Mouse (Mus musculus) liver, embryonic 12.5 days (tissue): ENCODE measurements at regions not wholly inside any gene's neighbourhood (a gene's known extent, or its start where the extent isn't known, plus 50 kb on each side); places are given as distances from the start of the nearest gene placed in this dataset.

ENCODE experiments used
- ATAC-seq: fragments of 200-750 bp; cut with Nextera tagmentation; 2 replicates; pipeline ENCODE4 v1.8.0; 2017; ENCODE audit warnings: moderate number of reproducible peaks, mild to moderate bottlenecking, moderate library complexity
- H3K27ac ChIP-seq: fragments of 300-500 bp; sonication (generic); 2 replicates; pipeline ENCODE4 v1.5.1; 2016; ENCODE audit warnings: mild to moderate bottlenecking
- H3K27me3 ChIP-seq: fragments of 300-500 bp; sonication (generic); replicated peaks from 2 replicates; pipeline ENCODE4 v1.6.1; 2016; ENCODE audit warnings: mild to moderate bottlenecking, moderate library complexity
- H3K36me3 ChIP-seq: fragments of 300-500 bp; sonication (generic); 2 replicates; pipeline ENCODE4 v1.6.1; 2016; ENCODE audit warnings: mild to moderate bottlenecking, moderate library complexity
- H3K4me1 ChIP-seq: fragments of 300-500 bp; sonication (generic); 2 replicates; pipeline ENCODE4 v1.6.1; 2016
- H3K4me2 ChIP-seq: fragments of 300-500 bp; sonication (generic); 2 replicates; pipeline ENCODE4 v1.6.1; 2016; ENCODE audit warnings: mild to moderate bottlenecking, moderate library complexity
- H3K4me3 ChIP-seq: fragments of 300-500 bp; sonication (generic); 2 replicates; pipeline ENCODE4 v1.5.1; 2016; ENCODE audit warnings: mild to moderate bottlenecking, moderate library complexity
- H3K9ac ChIP-seq: fragments of 300-500 bp; sonication (generic); 2 replicates; pipeline ENCODE4 v1.6.1; 2016; ENCODE audit warnings: mild to moderate bottlenecking, moderate library complexity
- H3K9me3 ChIP-seq: fragments of 300-500 bp; sonication (generic); replicated peaks from 2 replicates; pipeline ENCODE4 v1.6.1; 2016; ENCODE audit warnings: mild to moderate bottlenecking, moderate library complexity
- WGBS: fragments of 180-500 bp; shearing (Covaris S2); methylation state at CpG from one replicate; pipeline ENCODE4 v1.1.7; 2016; ENCODE audit not compliant: insufficient replicate concordance; 5-methylcytosine and 5-hydroxymethylcytosine counted together

GRCm38 (mm10) chr7:71648314-71648713 lies 297.0 kb upstream of the Gm10295 start:
- Histone ChIP-seq H3K9me3 (no peaks in the 10 kb centered on the region), H3K9ac (no peak overlapping the region), H3K27ac (no peak overlapping the region), H3K4me1 (no peaks in the 10 kb centered on the region), H3K4me3 (no peak overlapping the region), H3K36me3 (no peaks in the 10 kb centered on the region), H3K27me3 (no peaks in the 10 kb centered on the region), H3K4me2 (no peak overlapping the region)
- 78% methylated on average over 6 of the region's 6 CpGs for WGBS
- ATAC-seq = no peak

GRCm38 (mm10) chr7:71646944-71647343 lies 295.7 kb upstream of the Gm10295 start:
- H3K4me1 ChIP-seq = no peaks in the 10 kb centered on the region
- no peak overlapping the region for H3K27ac ChIP-seq
- H3K4me3 ChIP-seq = no peak overlapping the region
- H3K9ac ChIP-seq = no peak overlapping the region
- no peaks in the 10 kb centered on the region for H3K36me3 ChIP-seq
- H3K4me2 ChIP-seq = no peak overlapping the region
- WGBS = 36% methylated on average over 3 of the region's 3 CpGs
- H3K9me3 ChIP-seq = no peaks in the 10 kb centered on the region
- no peaks in the 10 kb centered on the region for H3K27me3 ChIP-seq
- ATAC-seq = no peak

GRCm38 (mm10) chr7:71623048-71623447 lies 271.8 kb upstream of the Gm10295 start:
- no peaks in the 10 kb centered on the region for H3K4me1 ChIP-seq
- H3K4me2 ChIP-seq = no peak overlapping the region
- WGBS = 74% methylated on average over 13 of the region's 13 CpGs

GRCm38 (mm10) chr7:71603159-71603558 lies 251.9 kb upstream of the Gm10295 start:
- Histone ChIP-seq H3K27ac (no peak overlapping the region), H3K4me3 (no peak overlapping the region), H3K9ac (no peak overlapping the region), H3K9me3 (no peaks in the 10 kb centered on the region), H3K4me2 (no peak overlapping the region), H3K4me1 (no peaks in the 10 kb centered on the region), H3K36me3 (no peaks in the 10 kb centered on the region), H3K27me3 (no peaks in the 10 kb centered on the region)
- ATAC-seq = no peak
- WGBS = 32% methylated on average over 2 of the region's 2 CpGs

More at GRCm38 (mm10) chr7:71623048-71623447, 271.8 kb upstream of the Gm10295 start:
- ATAC-seq = no peak
- Histone ChIP-seq H3K4me3 (no peak overlapping the region), H3K9ac (no peak overlapping the region), H3K9me3 (no peaks in the 10 kb centered on the region), H3K27ac (no peak overlapping the region), H3K27me3 (no peaks in the 10 kb centered on the region), H3K36me3 (no peaks in the 10 kb centered on the region)

GRCm38 (mm10) chr7:71596780-71597179 lies 245.5 kb upstream of the Gm10295 start:
- H3K9me3 ChIP-seq = no peaks in the 10 kb centered on the region
- no peak overlapping the region for H3K4me3 ChIP-seq
- ATAC-seq = no peak
- H3K27me3 ChIP-seq = no peaks in the 10 kb centered on the region
- no peaks in the 10 kb centered on the region for H3K36me3 ChIP-seq
- no peaks in the 10 kb centered on the region for H3K4me1 ChIP-seq
- H3K9ac ChIP-seq = no peak overlapping the region
- H3K4me2 ChIP-seq = no peak overlapping the region
- H3K27ac ChIP-seq = no peak overlapping the region
- 59% methylated on average over 3 of the region's 3 CpGs for WGBS

GRCm38 (mm10) chr7:71587626-71588025 lies 236.3 kb upstream of the Gm10295 start:
- WGBS = 61% methylated on average over 5 of the region's 5 CpGs

GRCm38 (mm10) chr7:71583443-71584055 lies 232.3 kb upstream of the Gm10295 start:
- Histone ChIP-seq H3K9me3 (no peaks in the 10 kb centered on the region), H3K36me3 (no peaks in the 10 kb centered on the region), H3K4me1 (no peaks in the 10 kb centered on the region), H3K9ac (no peak overlapping the region), H3K27me3 (no peaks in the 10 kb centered on the region), H3K4me2 (no peak overlapping the region), H3K27ac (no peak overlapping the region), H3K4me3 (no peak overlapping the region)
- WGBS = 62% methylated on average over 1 of the region's 1 CpGs
- ATAC-seq = no peak

More at GRCm38 (mm10) chr7:71587626-71588025, 236.3 kb upstream of the Gm10295 start:
- Histone ChIP-seq H3K4me2 (no peak overlapping the region), H3K27ac (no peak overlapping the region), H3K4me3 (no peak overlapping the region), H3K4me1 (no peaks in the 10 kb centered on the region), H3K9me3 (no peaks in the 10 kb centered on the region), H3K27me3 (no peaks in the 10 kb centered on the region), H3K36me3 (no peaks in the 10 kb centered on the region), H3K9ac (no peak overlapping the region)
- ATAC-seq = no peak

GRCm38 (mm10) chr7:71581746-71582145 lies 230.5 kb upstream of the Gm10295 start:
- H3K9ac ChIP-seq = no peak overlapping the region
- no peak overlapping the region for H3K4me3 ChIP-seq
- no peak for ATAC-seq
- H3K27me3 ChIP-seq = no peaks in the 10 kb centered on the region
- 30% methylated on average over 3 of the region's 3 CpGs for WGBS
- H3K4me2 ChIP-seq = no peak overlapping the region
- H3K4me1 ChIP-seq = no peaks in the 10 kb centered on the region
- no peaks in the 10 kb centered on the region for H3K9me3 ChIP-seq
- no peak overlapping the region for H3K27ac ChIP-seq
- no peaks in the 10 kb centered on the region for H3K36me3 ChIP-seq

- Histone ChIP-seq H3K27ac (no peak overlapping the region), H3K4me1 (no peaks in the 10 kb centered on the region), H3K4me3 (no peak overlapping the region), H3K27me3 (no peaks in the 10 kb centered on the region), H3K4me2 (no peak overlapping the region), H3K9ac (no peak overlapping the region), H3K9me3 (no peaks in the 10 kb centered on the region), H3K36me3 (no peaks in the 10 kb centered on the region)
- no peak for ATAC-seq
- 53% methylated on average over 2 of the region's 2 CpGs for WGBS
Observed at GRCm38 (mm10) chr7:71560296-71560936, 209.1 kb upstream of the Gm10295 start.

- Histone ChIP-seq H3K27ac (no peak overlapping the region), H3K9me3 (no peaks in the 10 kb centered on the region), H3K4me3 (no peak overlapping the region), H3K9ac (no peak overlapping the region), H3K4me2 (no peak overlapping the region), H3K27me3 (no peaks in the 10 kb centered on the region), H3K4me1 (no peaks in the 10 kb centered on the region), H3K36me3 (no peaks in the 10 kb centered on the region)
- ATAC-seq = no peak
- 69% methylated on average over 5 of the region's 5 CpGs for WGBS
Observed at GRCm38 (mm10) chr7:71556473-71556872, 205.2 kb upstream of the Gm10295 start.

- Histone ChIP-seq H3K4me2 (no peak overlapping the region), H3K27ac (no peak overlapping the region), H3K27me3 (no peaks in the 10 kb centered on the region), H3K9ac (no peak overlapping the region), H3K4me1 (no peaks in the 10 kb centered on the region), H3K4me3 (no peak overlapping the region), H3K36me3 (no peaks in the 10 kb centered on the region), H3K9me3 (no peaks in the 10 kb centered on the region)
- ATAC-seq = no peak
- 72% methylated on average over 3 of the region's 3 CpGs for WGBS
Observed at GRCm38 (mm10) chr7:71555476-71555875, 204.2 kb upstream of the Gm10295 start.

- ATAC-seq = no peak
- 57% methylated on average over 6 of the region's 6 CpGs for WGBS
- no peak overlapping the region for H3K4me3 ChIP-seq
Observed at GRCm38 (mm10) chr7:71546606-71547213, 195.4 kb upstream of the Gm10295 start.

More at GRCm38 (mm10) chr7:71546606-71547213, 195.4 kb upstream of the Gm10295 start:
- Histone ChIP-seq H3K27me3 (no peaks in the 10 kb centered on the region), H3K27ac (no peak overlapping the region), H3K9ac (no peak overlapping the region), H3K4me2 (no peak overlapping the region), H3K4me1 (no peaks in the 10 kb centered on the region), H3K36me3 (no peaks in the 10 kb centered on the region), H3K9me3 (no peaks in the 10 kb centered on the region)
